In the genomic region with DNA sequence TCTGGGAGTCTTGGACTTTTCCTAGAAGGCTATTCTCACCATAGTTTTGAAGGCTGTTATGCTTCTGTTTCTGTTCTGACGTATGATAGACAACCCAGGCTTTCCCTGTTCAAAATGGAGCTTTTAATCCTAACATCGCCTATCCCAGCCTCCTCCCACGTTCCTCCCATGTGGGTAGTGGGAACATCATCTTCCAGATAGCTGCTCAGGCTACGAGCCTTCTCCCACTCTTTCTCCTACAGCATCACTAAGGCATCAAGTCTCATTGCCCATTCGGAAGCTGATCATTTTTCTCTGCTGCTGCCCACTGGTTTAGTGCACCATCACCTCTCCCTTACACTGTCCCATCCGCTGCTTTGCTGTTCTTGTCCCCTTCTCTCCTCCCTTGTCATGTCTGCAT, we compare ENCODE assay signal across 18 mouse cellular contexts. TPM values are rescaled to one million over a fixed set of nuclear protein-coding genes. Genes with fewer than 3 reads are reported as not detected.
DNase-seq lines count a peak whose midpoint lies in the region; TF ChIP-seq lines count a peak whose summit lies in the region.
"Had no signal": no experiment of that assay in that cellular context is flagged by ENCODE, and none has a peak within 500 bp of the region (broad histone marks: within the 10 kb centered on the region; RNA-seq: fewer than 3 reads in every experiment).

No protein-coding gene starts in this region.

- H3K27ac ChIP-seq in layer of hippocampus, adult 2 months, result peak overlapping the region; percentile 84
- H3K27ac ChIP-seq: embryonic facial prominence, embryonic 10.5 days; forebrain, embryonic 13.5 days; heart, adult 2 months; heart, embryonic 15.5 days; hindbrain, embryonic 10.5 days; hindbrain, embryonic 14.5 days had no signal

- no peak for TF ChIP-seq CTCF in layer of hippocampus, adult 2 months (conservative IDR thresholded peaks at IDR 0.05)

- peak in 1 of 2 experiments; percentile 42 for DNase-seq in layer of hippocampus, adult 2 months (ENCODE audit: low spot score in 2 of 2)
- no peak for DNase-seq in layer of hippocampus, postnatal 25 days (ENCODE audit: extremely low spot score in 1 of 2, low spot score in 1 of 2)
- peak; percentile 44 to 45 for DNase-seq in left cerebral cortex, adult 18-20 months (ENCODE audit: low spot score in 2 of 2)
- no peak for DNase-seq in left cerebral cortex, postnatal 4 days
- DNase-seq in right cerebral cortex, adult 18-20 months, result peak; percentile 67
- DNase-seq in right cerebral cortex, postnatal 4 days, result no peak
- no peak for DNase-seq in gastrocnemius, postnatal 14 days
- DNase-seq: adrenal gland, adult 2 months; adrenal gland, postnatal 25 days; cerebellum, adult 2 months; cerebellum, postnatal 10 days; forebrain, postnatal 0 days; heart, adult 2 months had no signal

- no peak overlapping the region for H3K4me3 ChIP-seq in layer of hippocampus, adult 2 months
- H3K4me3 ChIP-seq: embryonic facial prominence, embryonic 10.5 days; forebrain, embryonic 13.5 days; heart, adult 2 months; heart, embryonic 15.5 days; hindbrain, embryonic 10.5 days had no signal

- intact Hi-C loops in left cerebral cortex, postnatal 4 days (cut with DNase I), result no loop called here
- intact Hi-C loops in gastrocnemius, postnatal 14 days (cut with DNase I; ENCODE audit: low total_unique reads), result no loop called here

RNA-seq across cellular contexts. Expression of a gene that starts 14.2 kb away (rescaled TPM):
- 100 to 1,000 TPM; 129 to 131 TPM for total RNA-seq in layer of hippocampus, adult 2 months (2021)
- total RNA-seq in layer of hippocampus, postnatal 25 days (2021), result 100 to 1,000 TPM; 123 to 151 TPM
- 100 to 1,000 TPM; 135 to 146 TPM for total RNA-seq in left cerebral cortex, adult 18-20 months (2021)
- total RNA-seq in left cerebral cortex, postnatal 4 days (2021), result 100 to 1,000 TPM; 130 to 142 TPM
- total RNA-seq in gastrocnemius, postnatal 14 days (2021), result 1 to 10 TPM; 3.7 to 5.5 TPM

Comparison
In these comparisons a context has a peak if more than half of its experiments do, and no peak if none do; other contexts are left out.
1. DNase-seq: peak in left cerebral cortex, adult 18-20 months (2 of 2) and right cerebral cortex, adult 18-20 months (single experiment); none in layer of hippocampus, postnatal 25 days (0 of 2), left cerebral cortex, postnatal 4 days (single experiment), right cerebral cortex, postnatal 4 days (single experiment) and gastrocnemius, postnatal 14 days (single experiment).
2. RNA of a gene that starts 14.2 kb away (total RNA-seq): 123 to 151 TPM in layer of hippocampus, postnatal 25 days, 135 to 146 TPM in left cerebral cortex, adult 18-20 months, 130 to 142 TPM in left cerebral cortex, postnatal 4 days and 129 to 131 TPM in layer of hippocampus, adult 2 months; 3.7 to 5.5 TPM in gastrocnemius, postnatal 14 days; every median in the first group is over 10 times any median in the second.